Mouse (Mus musculus): ENCODE measurements around the gene Olfr777. TPM values are rescaled to one million over a fixed set of nuclear protein-coding genes. Genes with fewer than 3 reads are reported as not detected.
"Not testable (repeated sequence)": the region's sequence is repeated elsewhere in the genome, so short reads cannot be mapped to it uniquely, and the experiment has no call there.

Olfr777 gene
- not detected in 2 replicates for polyA plus RNA-seq (2015; fragmentation: Nextera tagmentation; extraction: Ambion mirVana)

DNA sequence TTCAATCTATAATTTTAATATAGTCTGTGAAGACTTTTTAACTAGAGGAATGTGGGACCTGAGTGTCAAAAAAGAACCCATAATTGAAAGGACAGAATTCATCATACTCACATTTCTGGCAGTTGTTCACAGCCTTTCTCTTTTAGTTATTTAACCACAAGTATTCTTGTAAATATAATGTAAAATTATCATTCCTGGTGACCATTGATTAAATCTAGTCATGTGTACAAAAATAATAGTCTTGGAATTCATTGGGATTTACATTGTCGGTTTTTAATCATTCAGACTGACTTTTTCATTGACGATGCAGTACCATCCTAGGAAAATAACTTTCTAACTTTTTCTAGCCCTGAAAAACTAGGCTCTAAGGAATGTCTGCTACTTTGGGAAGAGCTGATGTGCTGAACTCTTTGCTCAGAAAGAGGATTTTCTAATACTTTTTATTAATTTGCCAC is at the start of gene Olfr777:
Gene Olfr777 (minus strand): TSS at position 405 of the 455 bp plus-strand sequence.
- Histone ChIP-seq H3K27me3 (no peaks in the 10 kb centered on the region), H3K9me3 (replicated peaks) (no peaks in the 10 kb centered on the region), H3K27ac (no peak within 1 kb of the TSS), H3K4me1 (replicated peaks) (no peaks in the 10 kb centered on the region), H3K4me3 (replicated peaks) (no peak within 1 kb of the TSS), H3K4me2 (no peak within 1 kb of the TSS), H3K36me3 (no peaks in the 10 kb centered on the region), H3K9ac (no peak within 1 kb of the TSS)
- DNase-seq = no peak
- 70% methylated on average over 2 of the region's 2 CpGs for WGBS (ENCODE audit: insufficient replicate concordance)
- no peak for ATAC-seq (ENCODE audit: low read depth)

DNA sequence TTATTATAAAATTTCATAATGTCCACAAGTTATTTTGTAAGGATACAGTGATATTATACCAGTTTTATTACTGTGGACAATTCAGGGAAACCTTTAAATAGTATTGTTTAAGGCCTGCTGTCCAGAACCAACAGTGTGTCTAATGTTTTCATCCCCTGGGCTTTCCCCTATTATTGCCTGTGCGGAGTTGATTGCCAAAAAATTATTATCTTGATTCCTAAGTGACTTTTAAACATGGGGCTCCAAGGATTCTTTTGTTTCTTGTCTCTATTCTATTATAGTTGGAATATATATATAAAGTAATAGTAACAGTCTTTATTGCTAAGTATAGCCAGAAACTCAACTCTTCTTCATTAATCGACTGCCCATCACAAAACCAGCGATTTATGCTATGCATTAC is 46.5 kb upstream of the Olfr777 start, which contains the start of gene Olfr780:
Gene Olfr780 (plus strand): TSS at position 301 of the 400 bp plus-strand sequence.
- no peaks in the 10 kb centered on the region for H3K36me3 ChIP-seq
- no peak within 1 kb of the TSS for H3K4me2 ChIP-seq
- DNase-seq (no peak), ATAC-seq (ENCODE audit: low read depth) (no peak)
- WGBS (ENCODE audit: insufficient replicate concordance) = 64% methylated on average over 3 of the region's 3 CpGs
- H3K27me3 ChIP-seq = no peaks in the 10 kb centered on the region
- no peak within 1 kb of the TSS for H3K4me3 ChIP-seq (replicated peaks)
- H3K4me1 ChIP-seq (replicated peaks) = no peaks in the 10 kb centered on the region
- no peaks in the 10 kb centered on the region for H3K9me3 ChIP-seq (replicated peaks)
- no peak within 1 kb of the TSS for H3K27ac ChIP-seq
- no peak within 1 kb of the TSS for H3K9ac ChIP-seq

DNA sequence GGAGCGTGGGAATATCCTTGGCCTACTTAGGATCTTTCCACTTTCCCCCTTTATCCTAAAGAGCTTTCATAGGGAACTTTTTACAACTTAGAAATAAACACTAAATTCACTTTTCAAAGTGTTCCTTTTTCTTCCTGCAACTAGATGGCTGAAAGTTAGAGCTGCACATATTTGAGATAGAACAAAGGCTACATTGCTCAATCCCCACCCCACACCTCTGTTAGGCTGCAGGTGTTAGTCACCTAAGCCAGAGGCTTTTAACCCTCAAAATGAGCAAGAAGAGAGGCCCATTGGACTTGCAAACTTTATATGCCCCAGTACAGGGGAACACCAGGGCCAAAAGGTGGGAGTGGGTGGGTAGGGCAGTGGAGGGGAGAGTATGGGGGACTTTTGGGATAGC is 42.2 kb upstream of the Olfr777 start:
- H3K4me3 ChIP-seq (replicated peaks) = not testable (repeated sequence)
- WGBS (ENCODE audit: insufficient replicate concordance) = no CpG with 5 or more reads among the region's 1 CpGs

DNA sequence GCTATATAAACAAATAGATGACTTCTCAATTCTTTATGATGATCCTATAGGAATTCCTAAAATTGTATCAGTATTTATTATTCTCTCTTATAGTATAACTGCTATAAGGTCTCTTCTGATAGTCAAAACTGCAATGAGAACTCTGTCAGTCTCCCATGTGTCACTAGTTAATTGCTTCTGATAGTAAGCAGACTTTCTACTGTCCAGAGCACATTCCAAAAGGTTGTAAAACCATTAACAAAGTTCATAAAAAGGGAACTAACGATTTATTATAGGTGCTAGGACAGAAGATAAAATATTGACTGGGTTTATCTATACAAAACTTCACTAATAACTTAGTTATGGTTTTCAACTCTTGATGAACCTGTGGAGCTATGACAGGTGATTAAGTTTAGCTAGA is 41.7 kb upstream of the Olfr777 start:
- ATAC-seq (ENCODE audit: low read depth); DNase-seq; H3K4me1 ChIP-seq (replicated peaks); H3K4me3 ChIP-seq (replicated peaks); H3K27me3 ChIP-seq; H3K9ac ChIP-seq; H3K4me2 ChIP-seq; H3K9me3 ChIP-seq (replicated peaks); H3K36me3 ChIP-seq; H3K27ac ChIP-seq: not testable (repeated sequence)
- WGBS (ENCODE audit: insufficient replicate concordance) = 24% methylated on average over 1 of the region's 1 CpGs

More for the DNA sequence above, 42.2 kb upstream of the Olfr777 start:
- H3K36me3 ChIP-seq; H3K27me3 ChIP-seq; ATAC-seq (ENCODE audit: low read depth); H3K9ac ChIP-seq; H3K27ac ChIP-seq; DNase-seq; H3K4me2 ChIP-seq; H3K4me1 ChIP-seq (replicated peaks); H3K9me3 ChIP-seq (replicated peaks): not testable (repeated sequence)

DNA sequence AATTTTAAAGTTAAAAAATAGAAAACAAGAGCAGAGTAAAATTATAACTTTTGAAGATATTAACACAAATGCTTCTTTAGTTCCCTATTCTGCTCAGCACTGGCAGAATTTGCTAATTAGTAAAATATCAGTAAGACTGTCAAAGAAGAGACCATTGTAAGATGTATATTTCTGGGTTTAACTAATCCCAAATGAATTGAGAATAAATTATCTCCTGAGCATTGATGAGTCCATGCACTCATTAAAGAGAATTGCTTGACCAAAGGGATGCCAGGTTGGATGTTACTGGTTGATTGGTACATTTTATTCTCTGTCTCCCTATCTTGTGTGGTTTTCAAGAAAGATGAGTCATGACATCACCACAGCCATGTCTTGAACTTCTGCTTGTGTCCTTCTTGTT is 12.5 kb downstream of the Olfr777 start, which contains the start of gene Olfr776:
Gene Olfr776 (plus strand): TSS at position 301 of the 400 bp plus-strand sequence.
- H3K36me3 ChIP-seq = no peaks in the 10 kb centered on the region
- no peak within 1 kb of the TSS for H3K4me2 ChIP-seq
- no peaks in the 10 kb centered on the region for H3K4me1 ChIP-seq (replicated peaks)
- no peak within 1 kb of the TSS for H3K9ac ChIP-seq
- H3K4me3 ChIP-seq (replicated peaks) = no peak within 1 kb of the TSS
- no peak for ATAC-seq (ENCODE audit: low read depth)
- DNase-seq = no peak
- 0 out of 2 replicates have a peak, but pooled peaks cover 3% of the 10 kb centered on the region for H3K9me3 ChIP-seq (replicated peaks)
- H3K27ac ChIP-seq = no peak within 1 kb of the TSS
- H3K27me3 ChIP-seq = no peaks in the 10 kb centered on the region

DNA sequence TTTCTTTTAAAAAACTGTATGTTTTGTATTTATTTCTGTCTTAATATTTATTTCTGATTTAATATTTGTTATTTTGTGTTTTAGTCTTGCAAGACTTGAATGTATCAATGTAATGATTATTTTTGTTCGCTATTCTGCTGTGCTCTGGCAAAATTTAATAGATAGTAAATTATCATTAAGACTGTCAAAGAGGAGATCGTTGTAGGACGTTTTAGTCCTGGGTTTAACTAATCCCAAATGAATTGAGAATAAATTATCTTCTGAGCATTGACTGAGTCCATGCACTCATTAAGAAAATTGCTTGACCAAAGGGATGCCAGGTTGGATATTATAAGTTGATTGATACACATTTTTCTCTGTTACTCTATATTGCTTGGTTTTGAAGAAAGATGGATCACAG is 23.2 kb downstream of the Olfr777 start, which contains the start of gene Olfr775:
Gene Olfr775 (plus strand): TSS at position 301 of the 400 bp plus-strand sequence.
- Histone ChIP-seq H3K27me3 (no peaks in the 10 kb centered on the region), H3K4me1 (replicated peaks) (no peaks in the 10 kb centered on the region), H3K36me3 (no peaks in the 10 kb centered on the region), H3K4me2 (no peak within 1 kb of the TSS), H3K9me3 (replicated peaks) (no peaks in the 10 kb centered on the region), H3K4me3 (replicated peaks) (no peak within 1 kb of the TSS), H3K9ac (no peak within 1 kb of the TSS), H3K27ac (no peak within 1 kb of the TSS)
- no peak for DNase-seq
- no peak for ATAC-seq (ENCODE audit: low read depth)
- 36% methylated on average over 3 of the region's 3 CpGs for WGBS (ENCODE audit: insufficient replicate concordance)

DNA sequence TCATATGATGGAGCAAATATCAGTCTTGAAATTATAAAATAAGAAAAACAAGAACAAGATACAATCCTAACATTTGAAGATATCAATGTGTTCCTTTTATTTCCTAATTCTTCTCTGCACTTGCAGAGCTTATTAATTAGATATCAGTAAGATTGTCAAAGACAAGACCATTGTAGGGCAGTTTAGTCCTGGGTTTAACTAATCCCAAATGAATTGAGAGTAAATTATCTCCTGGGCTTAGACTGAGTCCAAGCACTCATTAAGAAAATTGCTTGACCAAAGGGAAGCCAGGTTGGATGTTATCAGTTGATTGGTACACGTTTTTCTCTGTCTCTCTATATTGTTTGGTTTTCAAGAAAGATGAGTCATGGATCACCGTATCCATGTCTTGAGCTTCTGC is 35.4 kb downstream of the Olfr777 start, which contains the start of gene Olfr774:
Gene Olfr774 (plus strand): TSS at position 301 of the 400 bp plus-strand sequence.
- H3K4me3 ChIP-seq (replicated peaks) = no peak within 1 kb of the TSS
- H3K27ac ChIP-seq = no peak within 1 kb of the TSS
- H3K4me1 ChIP-seq (replicated peaks) = no peaks in the 10 kb centered on the region
- no peaks in the 10 kb centered on the region for H3K27me3 ChIP-seq
- 0 out of 2 replicates have a peak, but pooled peaks cover 8% of the 10 kb centered on the region for H3K9me3 ChIP-seq (replicated peaks)
- ATAC-seq (ENCODE audit: low read depth) (no peak), DNase-seq (no peak)
- 39% methylated on average over 2 of the region's 2 CpGs for WGBS (ENCODE audit: insufficient replicate concordance)
- H3K4me2 ChIP-seq = no peak within 1 kb of the TSS
- H3K9ac ChIP-seq = no peak within 1 kb of the TSS
- H3K36me3 ChIP-seq = no peaks in the 10 kb centered on the region

DNA sequence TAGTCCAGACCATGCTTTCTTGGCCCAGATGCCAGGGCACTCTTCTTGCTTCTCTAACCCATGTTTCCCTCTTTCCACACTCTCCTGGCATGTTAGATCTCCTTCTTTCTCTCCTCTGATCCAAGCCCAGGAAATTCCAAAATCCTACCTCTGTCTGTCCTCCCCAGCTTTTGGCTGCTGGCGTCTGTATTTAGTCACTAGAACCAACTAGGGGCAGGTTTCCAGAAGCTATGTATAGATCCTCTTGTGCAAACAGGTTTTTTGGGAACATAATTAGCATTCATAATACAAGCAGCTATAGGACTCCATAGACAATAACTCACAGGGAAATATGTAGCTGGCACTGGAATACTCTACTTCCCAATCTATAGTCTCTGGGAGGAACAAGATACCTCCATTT is 40.5 kb downstream of the Olfr777 start:
- H3K4me2 ChIP-seq = no peak overlapping the region
- H3K9ac ChIP-seq = no peak overlapping the region
- peaks cover 21% of the 10 kb centered on the region for H3K9me3 ChIP-seq (replicated peaks)
- 39% methylated on average over 1 of the region's 1 CpGs for WGBS (ENCODE audit: insufficient replicate concordance)
- H3K27ac ChIP-seq = no peak overlapping the region
- DNase-seq (no peak), ATAC-seq (ENCODE audit: low read depth) (no peak)
- H3K4me3 ChIP-seq (replicated peaks) = no peak overlapping the region
- no peaks in the 10 kb centered on the region for H3K4me1 ChIP-seq (replicated peaks)
- no peaks in the 10 kb centered on the region for H3K27me3 ChIP-seq
- H3K36me3 ChIP-seq = no peaks in the 10 kb centered on the region

Other genes with a start within 250 kb of the Olfr777 start
- not detected in 2 replicates for gene Olfr764-ps1, start 231.6 kb downstream of the Olfr777 start, polyA plus RNA-seq (2015; fragmentation: Nextera tagmentation; extraction: Ambion mirVana)
- not detected in 2 replicates for gene Olfr765, start 221.5 kb downstream of the Olfr777 start, polyA plus RNA-seq (2015; fragmentation: Nextera tagmentation; extraction: Ambion mirVana)
- gene Olfr766-ps1, start 202.5 kb downstream of the Olfr777 start, polyA plus RNA-seq (2015; fragmentation: Nextera tagmentation; extraction: Ambion mirVana) = not detected in 2 replicates
- gene Olfr767, start 188.6 kb downstream of the Olfr777 start, polyA plus RNA-seq (2015; fragmentation: Nextera tagmentation; extraction: Ambion mirVana) = not detected in 2 replicates
- gene Olfr768, start 172.1 kb downstream of the Olfr777 start, polyA plus RNA-seq (2015; fragmentation: Nextera tagmentation; extraction: Ambion mirVana) = not detected in 2 replicates
- gene Olfr769, start 153.6 kb downstream of the Olfr777 start, polyA plus RNA-seq (2015; fragmentation: Nextera tagmentation; extraction: Ambion mirVana) = not detected in 2 replicates
- gene Olfr770, start 132.5 kb downstream of the Olfr777 start, polyA plus RNA-seq (2015; fragmentation: Nextera tagmentation; extraction: Ambion mirVana) = not detected in 2 replicates
- gene Olfr771, start 106.7 kb downstream of the Olfr777 start, polyA plus RNA-seq (2015; fragmentation: Nextera tagmentation; extraction: Ambion mirVana) = not detected in 2 replicates
- gene Olfr772, start 93.6 kb downstream of the Olfr777 start, polyA plus RNA-seq (2015; fragmentation: Nextera tagmentation; extraction: Ambion mirVana) = not detected in 2 replicates
- not detected in 2 replicates for gene Olfr773, start 84.1 kb downstream of the Olfr777 start, polyA plus RNA-seq (2015; fragmentation: Nextera tagmentation; extraction: Ambion mirVana)
- not detected in 2 replicates for gene Olfr774, start 35.3 kb downstream of the Olfr777 start, polyA plus RNA-seq (2015; fragmentation: Nextera tagmentation; extraction: Ambion mirVana)
- gene Olfr775, start 23.1 kb downstream of the Olfr777 start, polyA plus RNA-seq (2015; fragmentation: Nextera tagmentation; extraction: Ambion mirVana) = not detected in 2 replicates
- not detected in 2 replicates for gene Olfr776, start 12.4 kb downstream of the Olfr777 start, polyA plus RNA-seq (2015; fragmentation: Nextera tagmentation; extraction: Ambion mirVana)
- not detected in 2 replicates for gene Olfr780, start 46.6 kb upstream of the Olfr777 start, polyA plus RNA-seq (2015; fragmentation: Nextera tagmentation; extraction: Ambion mirVana)
- gene Olfr781, start 57.4 kb upstream of the Olfr777 start, polyA plus RNA-seq (2015; fragmentation: Nextera tagmentation; extraction: Ambion mirVana) = not detected in 2 replicates
- gene Olfr782, start 77.4 kb upstream of the Olfr777 start, polyA plus RNA-seq (2015; fragmentation: Nextera tagmentation; extraction: Ambion mirVana) = not detected in 2 replicates
- gene Olfr784, start 112.6 kb upstream of the Olfr777 start, polyA plus RNA-seq (2015; fragmentation: Nextera tagmentation; extraction: Ambion mirVana) = 0.03 TPM in 1 of 2 replicates, not detected in the other
- gene Olfr785, start 133.9 kb upstream of the Olfr777 start, polyA plus RNA-seq (2015; fragmentation: Nextera tagmentation; extraction: Ambion mirVana) = not detected in 2 replicates
- gene Olfr786, start 155.8 kb upstream of the Olfr777 start, polyA plus RNA-seq (2015; fragmentation: Nextera tagmentation; extraction: Ambion mirVana) = not detected in 2 replicates
- gene Olfr787, start 190.4 kb upstream of the Olfr777 start, polyA plus RNA-seq (2015; fragmentation: Nextera tagmentation; extraction: Ambion mirVana) = not detected in 2 replicates
- gene Olfr788, start 199.5 kb upstream of the Olfr777 start, polyA plus RNA-seq (2015; fragmentation: Nextera tagmentation; extraction: Ambion mirVana) = not detected in 2 replicates
- not detected in 2 replicates for gene Olfr789, start 213.3 kb upstream of the Olfr777 start, polyA plus RNA-seq (2015; fragmentation: Nextera tagmentation; extraction: Ambion mirVana)
- not detected in 2 replicates for gene Olfr790, start 227.0 kb upstream of the Olfr777 start, polyA plus RNA-seq (2015; fragmentation: Nextera tagmentation; extraction: Ambion mirVana)